Mouse (Mus musculus): ENCODE data around the gene Gm9903.

Gm9903 gene

DNA sequence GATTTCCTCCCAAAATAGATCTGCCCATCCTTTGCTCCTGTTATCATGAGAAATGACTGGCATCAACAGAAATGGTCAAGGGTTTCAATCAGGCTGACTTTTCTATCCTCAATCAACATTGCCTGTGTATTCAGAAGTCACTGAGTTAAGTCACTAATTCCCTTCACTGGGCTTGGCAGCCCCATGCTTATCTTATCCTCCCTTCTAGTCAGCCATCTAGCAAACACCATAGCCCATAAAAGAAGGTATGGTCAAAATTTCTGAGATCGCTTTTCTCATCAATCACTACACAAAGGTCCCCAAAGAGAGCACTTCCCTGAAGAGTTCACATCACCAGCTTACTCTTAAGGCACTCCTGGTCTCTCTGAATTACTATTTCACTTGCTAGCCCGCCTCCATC is 21.3 kb downstream of the Gm9903 start:
- DNase-seq (ENCODE audit: low spot score): no peak

DNA sequence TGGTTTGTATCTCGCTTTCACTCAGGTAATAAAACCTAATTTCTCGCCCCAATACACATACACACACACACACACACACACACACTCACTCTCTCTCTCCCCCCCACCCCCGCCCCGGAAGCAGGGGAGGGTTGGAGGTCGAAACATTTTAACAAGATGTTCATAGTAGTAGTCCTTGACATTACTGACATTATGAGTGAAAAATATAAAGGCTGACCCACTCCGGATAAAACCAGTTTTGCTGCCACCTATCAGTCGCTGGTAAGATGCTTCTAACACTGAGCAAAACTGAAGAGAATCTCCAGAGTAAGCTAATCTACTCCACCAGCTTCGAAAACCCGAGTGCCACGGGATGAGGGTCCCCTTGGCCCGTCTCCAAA is 21.8 kb downstream of the Gm9903 start:
- DNase-seq (ENCODE audit: low spot score): no peak

DNA sequence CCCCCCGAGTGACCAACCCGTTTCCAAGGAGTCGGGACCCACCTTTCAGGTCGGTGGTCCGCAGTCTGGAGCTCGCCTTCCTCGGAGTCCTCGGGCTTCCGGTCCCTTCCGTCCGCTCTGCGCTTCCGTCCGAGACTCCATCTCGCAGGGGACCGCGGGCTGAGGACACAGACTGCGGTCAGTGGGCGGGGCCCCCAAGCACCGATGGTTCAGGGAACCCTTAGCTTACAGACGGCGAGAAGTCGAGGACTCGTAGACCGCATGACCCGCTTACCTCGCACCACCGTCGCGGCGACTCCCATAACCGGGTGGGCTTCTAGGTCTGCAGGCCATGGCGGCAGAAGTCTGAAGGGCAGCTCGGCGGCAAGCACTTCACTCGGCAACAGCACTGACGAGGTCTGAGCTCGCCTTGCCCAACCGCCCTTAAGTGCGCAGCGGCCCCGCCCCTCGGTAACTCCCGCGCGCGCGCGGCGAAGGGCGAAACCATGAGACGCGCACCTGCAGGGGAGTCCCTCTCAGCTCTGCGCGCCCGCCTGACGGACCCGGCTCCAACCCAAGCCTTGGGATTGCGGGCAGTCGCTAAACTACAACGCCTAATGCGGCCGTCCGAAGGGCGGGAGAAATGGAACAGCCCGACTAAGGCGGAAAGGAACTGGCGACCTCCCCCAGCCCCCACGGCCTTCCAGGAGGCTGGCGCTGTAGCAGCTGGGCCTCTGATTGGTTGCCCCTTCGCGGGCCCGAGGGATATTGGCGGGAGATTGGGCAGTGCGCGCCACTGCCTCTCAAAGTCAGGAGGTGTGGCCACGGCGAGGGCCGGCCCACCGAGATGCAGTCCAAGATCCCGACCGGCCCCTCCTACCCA is 22.4 kb downstream of the Gm9903 start, which contains the start of gene Slbp:
Slbp (minus strand) TSS at position 654 of the 862 bp plus-strand sequence.
- DNase-seq (ENCODE audit: low spot score): peak; percentile 97

DNA sequence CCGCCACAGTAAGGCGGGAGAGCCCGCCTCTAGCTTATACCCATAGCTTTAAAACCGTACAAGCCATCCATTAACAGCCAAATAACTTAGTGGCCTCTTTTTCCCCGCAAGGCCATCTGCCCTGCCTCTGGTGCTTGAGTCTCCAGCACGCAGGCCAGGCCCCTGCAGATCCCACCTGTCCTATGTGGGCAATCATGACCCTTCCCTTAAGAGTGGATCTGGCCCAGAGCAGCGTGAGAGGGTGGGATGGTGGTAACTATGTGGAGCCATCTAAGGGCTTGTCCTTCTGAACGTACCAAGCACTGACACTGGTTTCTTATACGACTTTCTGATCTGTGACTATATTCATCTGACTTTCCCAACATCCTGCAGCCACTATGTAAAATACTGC is 23.1 kb downstream of the Gm9903 start:
- DNase-seq (ENCODE audit: low spot score): no peak

DNA sequence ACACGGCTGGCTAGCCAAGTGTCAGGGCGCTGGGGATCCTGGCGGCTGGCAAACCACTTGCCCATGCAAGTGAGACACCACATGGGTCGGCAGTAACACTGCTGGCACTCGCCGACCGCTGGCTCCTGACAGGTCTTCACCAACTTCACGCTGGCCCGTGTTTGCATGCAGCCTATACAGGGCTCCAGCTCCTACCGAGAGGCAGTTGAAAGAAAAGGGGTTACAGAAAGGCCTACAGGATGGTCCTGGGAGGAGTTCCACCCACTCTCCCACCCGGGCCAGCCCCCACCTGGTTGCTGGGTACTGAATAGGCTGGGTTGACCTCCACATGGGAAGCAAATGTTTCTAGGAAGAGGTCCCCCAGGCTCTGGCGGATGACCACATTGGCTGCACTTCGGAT is 24.7 kb downstream of the Gm9903 start:
- DNase-seq (ENCODE audit: low spot score): no peak

DNA sequence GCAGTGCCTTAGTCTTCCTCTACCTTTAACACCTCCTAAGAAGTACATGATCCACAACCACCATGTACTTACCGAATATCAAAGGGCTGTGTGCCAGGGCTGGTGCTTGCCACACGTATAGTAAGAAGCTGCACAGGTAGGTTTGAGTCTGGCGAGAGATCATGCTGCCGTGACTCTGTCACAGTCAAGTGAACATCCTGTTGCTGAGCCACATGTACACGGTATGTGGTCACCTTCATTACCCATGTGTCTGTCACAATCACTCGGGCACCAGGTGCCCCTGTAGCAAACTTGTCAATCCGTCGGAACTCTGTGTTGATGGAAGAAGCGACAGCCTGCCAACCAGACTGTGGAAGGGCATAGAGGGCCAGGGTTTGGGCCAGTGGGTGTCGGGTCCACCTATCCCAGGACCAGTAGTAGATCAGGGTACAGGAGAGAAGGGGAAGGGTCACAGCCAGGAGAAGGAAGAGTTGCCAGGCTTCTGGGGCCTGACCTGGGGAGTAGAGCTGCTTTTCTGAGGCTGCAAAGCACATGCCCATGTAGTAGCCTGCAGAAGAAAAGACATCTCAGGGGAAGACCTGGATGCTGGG is 25.6 kb downstream of the Gm9903 start:
- DNase-seq (ENCODE audit: low spot score): no peak

DNA sequence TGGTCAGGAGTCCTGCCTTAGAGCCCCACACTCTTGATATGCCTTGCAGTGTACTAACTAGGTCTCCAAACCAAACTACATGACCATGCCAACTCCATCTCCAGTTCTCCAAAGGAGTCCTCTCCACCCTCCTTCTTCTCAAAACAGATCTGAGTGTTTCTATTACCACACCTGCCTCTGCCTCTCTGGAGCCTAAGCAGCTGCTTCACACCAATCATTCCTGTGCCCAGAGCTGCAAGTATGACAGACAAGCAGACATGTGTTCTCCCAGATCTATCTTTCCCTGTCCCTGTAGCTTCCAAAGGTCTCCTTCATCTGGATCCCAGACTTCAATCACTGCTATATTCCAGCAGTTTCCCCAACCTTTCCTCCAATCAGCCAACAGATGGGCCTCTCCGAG is 27.0 kb downstream of the Gm9903 start:
- no peak for DNase-seq (ENCODE audit: low spot score)

DNA sequence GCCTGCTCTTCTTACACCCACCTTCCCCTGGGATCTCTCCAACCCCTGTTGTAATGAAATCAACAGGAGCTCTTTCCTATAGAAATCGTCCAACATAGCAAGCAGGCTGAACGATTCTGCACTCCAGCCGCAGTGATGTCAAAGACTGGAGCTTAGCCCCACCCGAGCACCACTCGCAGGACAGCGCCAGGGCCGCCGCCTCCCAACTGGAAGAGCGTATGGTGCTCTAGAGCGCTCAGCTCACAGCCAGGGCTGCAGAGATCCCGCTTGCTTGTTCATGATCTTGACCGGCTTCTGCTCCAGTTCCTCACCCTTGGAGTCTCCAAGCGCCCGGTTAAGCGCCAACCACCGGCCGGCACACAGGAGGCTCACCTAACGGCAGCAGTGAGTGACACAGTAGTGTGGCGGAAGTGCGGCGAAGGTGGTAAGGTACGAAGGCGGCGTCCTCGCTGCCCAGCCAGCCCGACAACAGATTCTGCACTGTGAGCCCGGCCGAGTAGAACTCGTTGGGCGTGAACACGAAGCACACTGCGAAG is 27.6 kb downstream of the Gm9903 start:
- no peak for DNase-seq (ENCODE audit: low spot score)

DNA sequence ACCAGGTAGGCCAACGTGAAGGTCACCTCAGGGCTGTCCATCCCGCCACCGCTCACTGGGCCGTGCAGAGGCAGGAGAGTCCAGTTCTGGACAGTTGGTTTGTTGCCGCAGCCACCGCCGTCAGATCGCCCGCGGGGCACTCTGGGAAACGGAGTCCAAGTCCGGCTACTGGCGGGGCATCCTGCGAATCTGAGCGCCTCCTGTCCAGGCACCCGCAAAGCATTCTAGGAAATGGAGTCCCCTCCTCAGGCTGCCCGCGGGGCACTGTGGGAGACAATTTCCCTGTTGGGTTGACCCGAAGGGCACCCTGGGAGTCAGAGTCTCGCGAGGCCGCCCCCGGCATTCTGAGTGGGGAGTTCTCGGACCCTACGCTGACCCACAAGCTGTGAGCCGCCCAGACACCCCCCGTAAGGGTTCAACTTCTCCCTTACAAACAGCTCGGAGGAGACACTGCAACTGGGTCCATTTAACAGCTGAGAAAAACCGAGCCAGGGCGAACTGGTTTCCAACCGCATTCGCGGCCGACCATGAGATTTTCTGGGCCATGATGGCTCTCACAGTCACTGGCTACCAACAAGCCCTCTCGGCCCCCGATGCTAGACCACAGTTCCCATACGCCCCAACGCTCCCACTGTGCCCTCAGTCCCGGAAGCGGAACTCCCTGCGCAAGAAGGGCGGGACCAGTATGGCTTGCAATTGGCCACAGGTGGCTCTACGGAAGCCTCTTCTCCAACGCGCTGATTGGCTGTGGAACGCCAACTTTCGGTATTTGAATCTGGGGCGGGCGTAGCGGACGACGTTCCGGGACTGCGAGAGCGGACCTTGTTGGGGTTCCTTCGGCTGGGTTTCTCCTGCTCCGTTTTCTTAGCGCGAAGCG is 28.3 kb downstream of the Gm9903 start, which contains the start of the genes Tacc3 and Tmem129:
Tacc3 (plus strand) TSS at position 342 of the 877 bp plus-strand sequence.
Tmem129 (minus strand) TSS at position 630 of the 877 bp plus-strand sequence.
- peak; percentile 93 for DNase-seq (ENCODE audit: low spot score)

DNA sequence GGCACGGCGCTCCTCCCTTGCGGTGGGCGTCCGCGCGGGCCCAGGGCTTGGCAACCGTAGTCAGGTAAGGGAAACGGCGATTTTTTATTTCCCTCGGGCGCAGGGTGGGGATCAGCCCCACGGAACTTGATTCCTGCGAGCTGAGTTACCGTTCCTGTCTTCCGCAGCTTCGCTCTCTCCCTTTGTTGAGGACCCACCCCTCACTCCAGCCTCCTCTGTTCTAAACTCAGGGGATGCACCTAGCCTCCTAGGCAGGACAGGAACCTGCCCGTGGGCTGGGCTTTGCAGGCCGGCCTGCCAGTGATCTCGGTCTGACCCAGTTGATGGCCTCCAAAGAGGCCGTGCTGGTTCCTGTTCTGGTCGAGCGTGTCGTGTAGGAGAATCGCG is 28.9 kb downstream of the Gm9903 start:
- no peak for DNase-seq (ENCODE audit: low spot score)

DNA sequence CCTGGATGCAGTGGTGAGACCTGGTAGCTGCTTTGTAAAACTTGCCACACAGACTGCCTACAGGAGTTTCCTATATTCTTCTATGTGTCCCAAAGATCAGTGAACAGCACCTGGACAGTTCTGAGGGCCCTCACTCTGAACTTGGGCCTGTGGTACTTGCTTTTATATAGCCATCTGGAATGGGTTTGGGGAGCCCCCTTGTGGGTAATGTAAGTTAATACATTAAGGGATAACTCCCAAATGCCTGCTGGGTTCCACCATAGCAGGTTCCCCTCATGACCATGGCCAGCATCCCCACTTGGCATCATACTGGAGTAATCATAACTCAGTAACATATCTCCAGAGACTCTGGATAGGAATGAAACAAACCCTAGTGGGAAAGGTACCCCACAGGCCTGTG is 38.5 kb downstream of the Gm9903 start:
- DNase-seq (ENCODE audit: low spot score): no peak

DNA sequence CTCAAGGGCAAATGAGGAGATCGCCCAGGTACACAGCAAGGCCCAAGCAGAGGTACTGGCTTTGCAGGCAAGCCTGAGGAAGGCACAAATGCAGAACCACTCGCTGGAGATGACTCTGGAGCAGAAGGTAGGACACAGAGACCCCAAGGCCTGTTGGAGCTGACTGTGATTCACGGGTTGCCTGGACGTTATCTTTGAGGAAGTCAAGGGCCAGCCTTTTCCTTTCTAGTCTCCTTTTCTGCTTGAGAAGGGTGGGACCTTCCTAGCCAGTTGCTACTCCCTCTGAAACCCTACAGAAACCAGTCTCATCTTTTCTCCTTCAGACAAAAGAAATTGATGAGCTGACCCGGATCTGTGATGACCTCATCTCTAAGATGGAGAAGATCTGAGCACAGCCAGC is 41.9 kb downstream of the Gm9903 start:
- DNase-seq (ENCODE audit: low spot score): no peak

DNA sequence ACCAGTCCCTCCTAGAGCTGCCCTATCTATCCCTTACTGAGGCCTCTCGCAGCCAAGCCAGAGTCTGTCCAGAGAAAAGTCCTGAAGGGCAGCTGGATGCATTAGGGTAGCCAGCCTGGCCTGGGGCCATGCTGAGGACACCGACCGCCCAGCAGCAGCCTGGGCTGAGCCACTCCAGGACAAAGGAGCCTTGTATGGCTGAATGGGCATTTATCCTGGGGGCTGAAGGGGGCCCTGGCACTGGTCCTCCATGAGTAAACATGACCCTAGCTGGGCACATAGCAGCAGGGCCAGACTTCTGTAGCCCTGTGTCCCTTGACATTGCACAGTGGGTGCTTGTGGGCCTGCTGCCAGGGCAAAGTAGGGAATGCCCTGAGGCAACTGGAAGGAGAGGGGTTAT is 44.7 kb downstream of the Gm9903 start:
- DNase-seq (ENCODE audit: low spot score): no peak

DNA sequence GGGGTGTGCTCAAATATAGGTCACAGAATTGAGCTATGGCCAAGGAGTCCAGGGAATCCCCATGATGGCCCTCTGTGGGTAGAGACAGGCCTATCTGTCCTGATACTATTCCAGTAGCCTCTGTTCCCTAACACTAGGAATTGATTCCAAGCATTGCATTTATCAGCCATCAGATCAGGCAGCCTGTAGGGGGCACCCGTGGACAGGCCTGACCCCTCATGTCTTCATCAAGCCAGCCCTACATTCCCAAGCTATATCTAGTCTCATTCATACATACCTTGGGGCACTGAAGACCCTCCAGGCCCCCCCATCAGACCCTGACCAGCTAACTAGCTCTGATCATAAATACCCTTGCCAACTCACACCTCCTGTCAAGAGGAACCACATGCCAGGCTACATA is 46.2 kb downstream of the Gm9903 start:
- no peak for DNase-seq (ENCODE audit: low spot score)

DNA sequence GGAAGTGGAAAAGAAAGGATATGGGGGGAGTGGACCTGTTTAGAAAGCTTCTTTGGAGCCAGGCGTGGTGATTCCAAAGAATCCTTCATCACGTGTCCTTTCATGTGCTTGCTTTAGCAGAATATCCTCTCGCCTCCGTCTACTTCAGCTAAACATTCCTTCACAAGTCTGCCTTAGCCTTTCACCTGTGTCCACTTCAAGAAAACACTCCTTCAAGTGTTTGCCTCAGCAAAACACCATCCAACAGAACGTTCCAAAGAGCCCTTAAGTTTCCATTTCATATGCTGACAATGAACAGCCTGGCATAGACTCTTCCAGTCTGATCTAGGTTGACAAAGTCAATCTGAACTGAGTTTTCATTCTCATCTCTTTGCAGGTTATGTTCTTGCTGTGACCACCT is 48.5 kb downstream of the Gm9903 start:
- no peak for DNase-seq (ENCODE audit: low spot score)

DNA sequence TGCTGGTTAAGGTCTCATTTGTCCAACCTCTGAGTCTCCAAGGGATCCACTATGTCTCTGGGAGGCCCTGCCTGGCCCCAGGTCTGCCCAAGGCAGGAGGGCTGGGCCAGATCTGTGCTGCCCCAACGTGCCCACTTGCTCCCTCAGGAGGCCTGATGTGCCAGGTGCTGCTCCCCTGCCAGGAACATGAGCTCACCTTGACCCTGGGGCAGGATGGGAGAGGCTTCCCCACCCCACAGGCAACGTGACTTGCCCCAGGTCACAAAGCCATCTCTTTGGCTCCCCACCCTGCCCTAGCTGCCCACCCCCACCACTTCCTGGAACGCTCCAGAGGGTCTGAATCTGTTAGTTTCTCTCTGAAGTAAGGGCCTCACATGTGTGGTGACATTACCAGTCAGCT is 51.3 kb downstream of the Gm9903 start:
- DNase-seq (ENCODE audit: low spot score): no peak

Data from ovary, postnatal 10 days (tissue).